Mouse (Mus musculus) adrenal gland, adult 8-10 months (tissue): Measurements from ENCODE around the gene Cpxm2. TPM values are rescaled to one million over a fixed set of nuclear protein-coding genes. Genes with fewer than 3 reads are reported as not detected.

ENCODE experiments used
- DNase-seq: peaks from one replicate; pipeline ENCODE4 v3.0.0; 2022
- total RNA-seq, 4 experiments: library from RNA; stranded (reverse); gene quantifications; 2 replicates each; pipeline ENCODE4 v1.2.4; 2022

Cpxm2 gene
- total RNA-seq, 4 experiments from 2014 or later, result 15.7 to 30.5 (median 19.1) TPM

GRCm38 (mm10) chr7:132015933-132016332 is 138.6 kb downstream of the Cpxm2 start:
- DNase-seq, result no peak

- no peak for DNase-seq
Measured at GRCm38 (mm10) chr7:132015193-132015592, 139.3 kb downstream of the Cpxm2 start.

- no peak for DNase-seq
Measured at GRCm38 (mm10) chr7:132013970-132014369, 140.6 kb downstream of the Cpxm2 start.

GRCm38 (mm10) chr7:132012969-132013679 is 141.4 kb downstream of the Cpxm2 start:
- no peak for DNase-seq

- no peak for DNase-seq
Measured at GRCm38 (mm10) chr7:132009002-132009401, 145.5 kb downstream of the Cpxm2 start.

- DNase-seq, result no peak
Measured at GRCm38 (mm10) chr7:132005996-132006696, 148.4 kb downstream of the Cpxm2 start.

- no peak for DNase-seq
Measured at GRCm38 (mm10) chr7:131992873-131993272, 161.7 kb downstream of the Cpxm2 start.

- DNase-seq, result no peak
Measured at GRCm38 (mm10) chr7:131992226-131992625, 162.3 kb downstream of the Cpxm2 start.

GRCm38 (mm10) chr7:131989056-131989455 is 165.5 kb downstream of the Cpxm2 start:
- no peak for DNase-seq

Other genes with a start within 250 kb of the Cpxm2 start
- under 1 TPM; 0.03 TPM for gene Gpr26, start 188.3 kb downstream of the Cpxm2 start, total RNA-seq
- gene Chst15, start 162.5 kb upstream of the Cpxm2 start, total RNA-seq, result 10 to 100 TPM; 43.2 to 63.6 (median 51.2) TPM